Mouse (Mus musculus) lung, adult 10 weeks (tissue): Measurements from ENCODE around the gene Hnrnpul2. TPM values are rescaled to one million over a fixed set of nuclear protein-coding genes. Genes with fewer than 3 reads are reported as not detected.

ENCODE experiments used
- polyA plus RNA-seq: library from polyadenylated mRNA; stranded (reverse); fragments of 350-450 nt; fragmentation: Illumina TruSeq; extraction: RNeasy Lipid Tissue Mini Kit (QIAGEN cat#74804); gene quantifications from one replicate; pipeline ENCODE4 v1.2.3, GENCODE M21; 2014; ENCODE audit warnings: low read depth, low replicate concordance; ENCODE audit not compliant: insufficient read depth

Hnrnpul2 gene
- 37.3 TPM for polyA plus RNA-seq

GRCm38 (mm10) chr19:8819596-8820423, at the start of gene Hnrnpul2:
TSS of gene Hnrnpul2 (plus strand) at chr19:8820010.

GRCm38 (mm10) chr19:8770567-8771270, 49.1 kb upstream of the Hnrnpul2 start, which contains the start of gene Tmem223:
TSS of gene Tmem223 (plus strand) at chr19:8770996.

GRCm38 (mm10) chr19:8774086-8774835, 45.5 kb upstream of the Hnrnpul2 start, which contains the start of gene Tmem179b:
TSS of gene Tmem179b (minus strand) at chr19:8774467.

GRCm38 (mm10) chr19:8786008-8786781, 33.6 kb upstream of the Hnrnpul2 start, which contains the start of gene Taf6l:
TSS of gene Taf6l (minus strand) at chr19:8786417.

GRCm38 (mm10) chr19:8798264-8798946, 21.4 kb upstream of the Hnrnpul2 start, which contains the start of gene Polr2g:
TSS of gene Polr2g (minus strand) at chr19:8798577.

GRCm38 (mm10) chr19:8802130-8802821, 17.5 kb upstream of the Hnrnpul2 start, which contains the start of gene Zbtb3:
TSS of gene Zbtb3 (plus strand) at chr19:8802555.

GRCm38 (mm10) chr19:8818801-8819595, 812 bp upstream of the Hnrnpul2 start, which contains the start of gene Ttc9c:
TSS of gene Ttc9c (minus strand) at chr19:8819333.

GRCm38 (mm10) chr19:8829660-8830059, 9.8 kb downstream of the Hnrnpul2 start, which contains the start of gene AC129217.1:
TSS of gene AC129217.1 (plus strand) at chr19:8829773.

GRCm38 (mm10) chr19:8837251-8837791, 17.5 kb downstream of the Hnrnpul2 start, which contains the start of gene Bscl2:
TSS of gene Bscl2 (plus strand) at chr19:8837467.

GRCm38 (mm10) chr19:8839103-8839907, 19.5 kb downstream of the Hnrnpul2 start, which contains the start of gene Gng3:
TSS of gene Gng3 (minus strand) at chr19:8839194.

GRCm38 (mm10) chr19:8850402-8850901, 30.6 kb downstream of the Hnrnpul2 start, which contains the start of gene Lrrn4cl:
TSS of gene Lrrn4cl (plus strand) at chr19:8850768.

GRCm38 (mm10) chr19:8871267-8872186, 51.7 kb downstream of the Hnrnpul2 start, which contains the start of gene Ubxn1:
TSS of gene Ubxn1 (plus strand) at chr19:8871496.

GRCm38 (mm10) chr19:8880311-8881033, 60.7 kb downstream of the Hnrnpul2 start, which contains the start of gene Uqcc3:
TSS of gene Uqcc3 (minus strand) at chr19:8880923.

GRCm38 (mm10) chr19:8883616-8884015, 63.8 kb downstream of the Hnrnpul2 start, which contains the start of the genes Lbhd1 and Gm49403:
TSS of gene Lbhd1 (plus strand) at chr19:8883732.
TSS of gene Gm49403 (plus strand) at chr19:8883930.

